Mouse (Mus musculus) bone marrow, adult 2 months (tissue): Measurements from ENCODE around the gene Trp53rkb.

Source experiments
- CTCF ChIP-seq: fragments of 200-500 bp; IDR thresholded peaks from 2 replicates; pipeline ENCODE4 v1.5.1; 2011; ENCODE audit warnings: low read length, control low read depth; ENCODE audit not compliant: control insufficient read depth, insufficient read depth
- POLR2A ChIP-seq: fragments of 200-500 bp; IDR thresholded peaks from 2 replicates; pipeline ENCODE4 v1.6.1; 2011; ENCODE audit warnings: low read depth, mild to moderate bottlenecking, control low read depth, low read length, borderline replicate concordance; ENCODE audit not compliant: control insufficient read depth

DNA sequence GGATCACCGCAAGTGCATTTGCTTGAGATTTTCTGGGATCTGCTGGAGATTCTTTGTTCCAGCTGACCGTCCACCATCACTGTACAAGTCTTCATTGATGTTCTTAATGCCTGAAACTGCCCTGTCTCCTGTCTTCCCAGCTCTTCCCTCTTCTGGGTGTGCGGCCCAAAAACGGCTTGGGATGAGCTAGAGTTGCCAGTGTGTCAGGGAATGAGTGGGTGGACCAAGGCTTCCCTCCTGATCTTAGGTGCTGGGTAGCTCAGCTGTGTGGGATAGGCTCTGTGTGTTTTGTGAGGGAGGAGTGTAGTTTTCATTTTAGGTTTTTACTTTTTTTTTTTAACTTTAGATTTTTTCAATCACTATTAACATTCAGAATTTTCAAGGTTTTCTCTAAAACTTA is 42.5 kb downstream of the Trp53rkb start:
- TF ChIP-seq POLR2A (no peak), CTCF (no peak)
